Mouse (Mus musculus) testis, adult 2 months (tissue): ENCODE results near the gene Stam.

Source experiments
- CTCF ChIP-seq: fragments of 200-500 bp; IDR thresholded peaks from 2 replicates; pipeline ENCODE4 v1.5.1; 2012; ENCODE audit warnings: low read depth, mild to moderate bottlenecking, inconsistent platforms, low read length, moderate library complexity; ENCODE audit not compliant: control insufficient read depth, insufficient read depth, insufficient replicate concordance
- POLR2A ChIP-seq: fragments of 200-500 bp; IDR thresholded peaks from 2 replicates; pipeline ENCODE4 v1.6.1; 2012; ENCODE audit warnings: low read depth, mild to moderate bottlenecking, inconsistent platforms, low read length, moderate library complexity; ENCODE audit not compliant: control insufficient read depth

DNA sequence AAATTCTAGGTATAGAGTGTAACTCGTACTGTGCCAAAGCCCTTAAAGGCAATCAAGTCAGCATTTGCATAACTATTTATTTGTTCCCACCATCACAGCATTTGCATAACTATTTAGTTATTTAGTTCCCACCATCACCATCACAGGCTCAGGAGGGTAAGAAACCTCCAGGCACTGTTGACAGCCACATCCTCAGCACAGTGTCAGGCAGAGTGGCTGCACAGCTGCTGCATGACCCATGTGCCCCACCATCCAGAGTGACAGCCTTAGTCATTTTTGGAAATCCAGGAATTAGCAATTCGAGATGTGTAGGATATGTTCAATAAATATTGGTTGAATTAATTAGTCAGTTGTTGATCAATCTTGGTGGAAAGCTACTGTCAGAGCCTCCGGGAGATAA, 30.9 kb upstream of the Stam start:
- TF ChIP-seq CTCF (no peak), POLR2A (no peak)
